Mouse (Mus musculus): ENCODE data around the gene Pi4k2b. TPM values are rescaled to one million over a fixed set of nuclear protein-coding genes. Genes with fewer than 3 reads are reported as not detected.
"Not testable (repeated sequence)": the region's sequence is repeated elsewhere in the genome, so short reads cannot be mapped to it uniquely, and the experiment has no call there.

The Pi4k2b gene
- polyA plus RNA-seq (2016; fragmentation: Nextera tagmentation; extraction: Ambion mirVana) = 21.0 and 25.0 TPM in 2 replicates

DNA sequence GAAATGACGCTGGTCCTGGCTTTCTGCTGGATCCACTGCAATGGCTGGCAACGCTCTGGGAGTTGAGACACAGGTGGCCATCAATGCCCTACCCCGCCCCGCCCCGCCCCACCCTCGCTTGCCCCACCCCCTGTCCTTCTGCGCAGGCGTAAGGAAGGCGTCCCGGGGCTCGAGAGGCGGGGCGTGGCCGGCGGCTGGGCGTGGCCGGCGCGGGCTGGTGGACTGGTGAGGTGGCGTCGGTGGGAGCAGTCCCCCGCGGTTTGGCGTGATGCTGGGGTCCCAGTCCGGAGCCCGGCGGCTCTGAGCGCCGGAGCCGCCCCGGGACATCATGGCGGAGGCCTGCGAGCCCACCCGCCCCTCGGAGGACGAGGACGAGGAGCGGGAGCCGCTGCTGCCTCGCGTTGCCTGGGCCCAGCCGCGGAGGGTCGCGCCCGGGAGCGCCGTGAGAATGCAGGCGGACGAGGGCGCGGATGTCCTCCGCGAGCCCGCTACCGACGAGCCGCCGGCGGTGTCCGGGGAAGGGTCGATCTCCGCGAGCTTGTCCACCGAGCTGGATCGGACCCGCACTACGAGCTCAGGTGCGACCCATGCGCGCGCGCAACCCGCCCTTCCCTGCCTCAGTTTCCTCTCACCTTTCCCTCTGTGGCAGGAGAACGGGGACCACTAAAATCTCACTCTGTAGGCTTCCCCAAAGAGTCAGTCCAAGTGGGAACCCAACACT is at the start of gene Pi4k2b:
Gene Pi4k2b (plus strand): TSS at position 184 of the 721 bp plus-strand sequence.
- Histone ChIP-seq H3K9me3 (no peaks in the 10 kb centered on the region), H3K36me3 (no peaks in the 10 kb centered on the region), H3K9ac (peak within 1 kb of the TSS; percentile 74), H3K4me2 (replicated peaks) (peak within 1 kb of the TSS; percentile 59), H3K4me1 (peaks cover 7% of the 10 kb centered on the region), H3K27me3 (no peaks in the 10 kb centered on the region), H3K4me3 (peak within 1 kb of the TSS; percentile 83), H3K27ac (peak within 1 kb of the TSS; percentile 80)
- under 1% methylated on average over 70 of the region's 75 CpGs for WGBS
- peak; percentile 89 for ATAC-seq (ENCODE audit: insufficient number of reproducible peaks, insufficient read depth, low FRiP score, low TSS enrichment)

DNA sequence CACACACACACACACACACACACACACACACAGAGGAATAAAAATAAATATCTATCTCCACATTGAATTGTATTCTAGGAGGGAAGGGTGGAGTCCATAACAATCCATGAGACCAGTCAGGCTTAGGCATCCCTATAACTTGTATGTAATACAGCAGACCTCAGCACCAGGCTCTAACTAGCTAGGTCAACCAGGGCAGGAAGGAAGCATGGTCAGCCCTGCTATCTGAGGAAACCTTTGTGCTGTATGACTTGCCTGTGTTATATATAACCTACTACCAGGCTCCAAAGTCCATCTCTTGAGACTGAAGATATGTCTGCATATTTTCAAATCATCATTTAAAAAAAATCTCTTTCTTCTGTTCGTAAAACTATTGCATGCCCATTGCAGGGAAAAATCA is 44.1 kb upstream of the Pi4k2b start:
- H3K9me3 ChIP-seq = no peaks in the 10 kb centered on the region
- no peak overlapping the region for H3K4me3 ChIP-seq
- no peaks in the 10 kb centered on the region for H3K27me3 ChIP-seq
- H3K9ac ChIP-seq = no peak overlapping the region
- H3K36me3 ChIP-seq = no peaks in the 10 kb centered on the region
- whole genome bisulfite sequencing = 98% methylated on average over 1 of the region's 1 CpGs
- ATAC-seq (ENCODE audit: insufficient number of reproducible peaks, insufficient read depth, low FRiP score, low TSS enrichment) = no peak
- no peaks in the 10 kb centered on the region for H3K4me1 ChIP-seq
- H3K4me2 ChIP-seq (replicated peaks) = no peak overlapping the region
- H3K27ac ChIP-seq = no peak overlapping the region

DNA sequence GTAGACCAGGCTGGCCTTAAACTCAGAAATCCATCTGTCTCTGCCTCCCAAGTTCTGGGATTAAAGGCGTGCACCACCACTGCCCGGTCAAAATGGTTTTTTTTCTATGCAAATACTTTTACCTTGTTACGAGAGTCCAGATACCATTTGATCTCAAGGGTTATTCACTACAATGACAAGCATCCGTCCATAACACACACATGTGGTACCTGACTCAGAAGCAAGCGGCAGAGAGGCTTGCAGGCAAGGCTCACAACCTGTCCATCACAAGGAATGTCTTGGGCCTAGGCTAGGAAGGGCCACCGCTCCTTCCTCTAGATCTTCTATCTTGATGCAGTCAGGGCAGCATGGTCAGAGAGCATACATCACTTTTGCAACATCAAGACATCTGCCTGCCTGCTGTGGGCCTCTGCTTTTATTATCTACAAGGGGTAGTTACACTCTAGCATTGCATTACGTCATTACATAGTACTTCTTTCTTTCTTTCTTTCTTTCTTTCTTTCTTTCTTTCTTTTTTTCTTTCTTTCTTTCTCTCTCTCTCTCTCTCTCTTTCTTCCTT is 43.4 kb upstream of the Pi4k2b start:
- H3K4me3 ChIP-seq; H3K4me2 ChIP-seq (replicated peaks); H3K27ac ChIP-seq; ATAC-seq (ENCODE audit: insufficient number of reproducible peaks, insufficient read depth, low FRiP score, low TSS enrichment); H3K9ac ChIP-seq; H3K27me3 ChIP-seq; H3K9me3 ChIP-seq; H3K36me3 ChIP-seq; H3K4me1 ChIP-seq: not testable (repeated sequence)
- 86% methylated on average over 7 of the region's 7 CpGs for WGBS

DNA sequence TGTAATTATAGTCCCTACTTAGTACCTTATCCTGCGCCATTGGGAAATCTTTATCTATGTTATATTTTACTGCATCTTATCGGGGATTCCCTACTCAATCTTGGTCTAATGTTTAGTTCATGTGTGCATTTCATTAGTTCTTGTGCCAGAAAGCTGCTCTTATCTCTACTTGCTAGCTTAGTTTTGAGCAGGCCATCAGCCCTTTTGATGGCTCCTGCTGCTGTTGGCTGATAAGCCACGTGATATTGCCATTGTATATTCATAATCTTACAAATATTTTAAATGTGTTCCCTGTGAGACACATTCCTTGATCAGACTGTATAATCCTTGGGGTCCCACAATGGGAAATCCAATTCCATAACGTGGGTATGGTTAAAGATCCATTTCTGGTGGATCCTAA is 36.8 kb upstream of the Pi4k2b start:
- H3K4me1 ChIP-seq = no peaks in the 10 kb centered on the region
- no peaks in the 10 kb centered on the region for H3K36me3 ChIP-seq
- no peak overlapping the region for H3K27ac ChIP-seq
- no peak overlapping the region for H3K9ac ChIP-seq
- no peak overlapping the region for H3K4me2 ChIP-seq (replicated peaks)
- H3K4me3 ChIP-seq = no peak overlapping the region
- H3K9me3 ChIP-seq = no peaks in the 10 kb centered on the region
- ATAC-seq (ENCODE audit: insufficient number of reproducible peaks, insufficient read depth, low FRiP score, low TSS enrichment) = no peak
- no peaks in the 10 kb centered on the region for H3K27me3 ChIP-seq
- WGBS = 76% methylated on average over 4 of the region's 4 CpGs

DNA sequence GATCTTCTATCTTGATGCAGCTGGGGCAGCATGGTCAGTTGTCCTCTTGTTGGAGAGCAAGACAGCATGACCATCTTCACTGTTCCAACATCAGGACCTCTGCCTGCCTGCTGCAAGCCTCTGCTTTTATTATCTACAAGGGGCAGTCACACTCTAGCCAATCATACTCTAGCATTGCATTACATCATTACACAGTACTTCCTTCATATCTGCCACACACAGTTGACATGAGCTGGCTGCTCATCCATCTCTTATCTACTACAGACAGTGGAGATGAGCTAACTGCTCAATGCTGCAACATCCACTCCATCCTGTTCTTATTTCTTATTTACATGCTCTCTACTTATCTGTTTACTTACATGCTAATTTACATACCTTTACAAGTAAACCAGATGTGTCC is 28.7 kb upstream of the Pi4k2b start:
- ATAC-seq (ENCODE audit: insufficient number of reproducible peaks, insufficient read depth, low FRiP score, low TSS enrichment) = no peak
- Histone ChIP-seq H3K27me3 (no peaks in the 10 kb centered on the region), H3K4me2 (replicated peaks) (no peak overlapping the region), H3K4me3 (no peak overlapping the region), H3K27ac (no peak overlapping the region), H3K9ac (no peak overlapping the region), H3K9me3 (no peaks in the 10 kb centered on the region), H3K4me1 (no peaks in the 10 kb centered on the region), H3K36me3 (no peaks in the 10 kb centered on the region)

DNA sequence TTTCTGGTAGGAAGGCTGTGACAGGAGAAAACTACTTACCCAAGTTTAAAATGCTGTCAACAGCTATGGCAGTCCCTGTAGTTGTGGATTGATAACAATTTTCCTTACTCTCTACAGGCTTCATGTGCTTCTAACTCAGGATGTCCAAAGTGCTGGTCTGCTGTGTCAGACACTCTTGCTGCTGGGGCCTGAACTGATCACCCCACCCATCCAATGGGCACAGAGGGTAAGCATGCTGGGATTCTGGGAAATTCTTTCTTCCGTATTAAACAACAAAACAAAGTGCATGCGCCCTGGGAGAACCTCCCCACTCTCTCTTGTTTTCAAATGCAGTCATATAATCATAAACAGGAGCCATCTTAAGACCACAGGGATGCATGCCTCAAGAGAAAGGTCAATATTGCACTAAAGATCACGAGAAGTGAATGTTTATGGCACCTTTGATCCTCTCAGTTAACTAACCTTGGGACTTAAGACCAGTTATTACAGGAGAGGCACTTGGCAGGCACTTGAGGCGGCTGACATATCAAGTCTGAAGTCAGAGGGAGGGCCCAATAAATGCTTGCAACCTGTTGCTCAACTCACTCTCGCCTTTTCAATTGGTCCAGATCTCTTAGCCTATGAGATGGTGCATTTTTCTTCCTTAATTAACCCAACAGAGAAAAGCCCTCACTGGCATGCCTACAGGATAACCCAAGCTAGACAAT is 24.5 kb upstream of the Pi4k2b start:
- H3K9ac ChIP-seq = no peak overlapping the region
- H3K4me3 ChIP-seq = no peak overlapping the region
- 84% methylated on average over 5 of the region's 5 CpGs for WGBS
- no peak overlapping the region for H3K4me2 ChIP-seq (replicated peaks)
- no peaks in the 10 kb centered on the region for H3K36me3 ChIP-seq
- no peak for ATAC-seq (ENCODE audit: insufficient number of reproducible peaks, insufficient read depth, low FRiP score, low TSS enrichment)
- H3K4me1 ChIP-seq = no peaks in the 10 kb centered on the region
- no peak overlapping the region for H3K27ac ChIP-seq
- no peaks in the 10 kb centered on the region for H3K27me3 ChIP-seq
- no peaks in the 10 kb centered on the region for H3K9me3 ChIP-seq

DNA sequence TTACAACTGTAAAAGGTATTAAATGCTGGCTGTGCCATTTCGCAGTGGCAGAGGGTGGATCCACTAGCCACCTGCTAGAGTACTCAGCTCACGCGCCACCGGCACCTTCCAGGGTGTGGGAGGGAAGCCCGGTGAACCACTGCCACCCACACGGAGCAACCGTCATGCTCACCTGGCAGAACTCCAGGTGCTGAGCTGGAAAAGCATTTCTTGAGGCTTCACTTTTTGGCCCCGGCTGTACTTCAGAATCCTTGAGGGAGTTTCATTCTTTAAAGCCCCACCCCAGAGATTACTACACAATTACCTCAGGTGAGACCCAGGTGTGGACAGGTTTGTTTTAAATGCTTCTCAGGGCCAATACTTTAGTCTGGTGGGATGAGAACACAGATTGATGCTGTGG is 20.4 kb upstream of the Pi4k2b start:
- ATAC-seq (ENCODE audit: insufficient number of reproducible peaks, insufficient read depth, low FRiP score, low TSS enrichment) = no peak
- 84% methylated on average over 8 of the region's 8 CpGs for WGBS
- no peak overlapping the region for H3K4me2 ChIP-seq (replicated peaks)

DNA sequence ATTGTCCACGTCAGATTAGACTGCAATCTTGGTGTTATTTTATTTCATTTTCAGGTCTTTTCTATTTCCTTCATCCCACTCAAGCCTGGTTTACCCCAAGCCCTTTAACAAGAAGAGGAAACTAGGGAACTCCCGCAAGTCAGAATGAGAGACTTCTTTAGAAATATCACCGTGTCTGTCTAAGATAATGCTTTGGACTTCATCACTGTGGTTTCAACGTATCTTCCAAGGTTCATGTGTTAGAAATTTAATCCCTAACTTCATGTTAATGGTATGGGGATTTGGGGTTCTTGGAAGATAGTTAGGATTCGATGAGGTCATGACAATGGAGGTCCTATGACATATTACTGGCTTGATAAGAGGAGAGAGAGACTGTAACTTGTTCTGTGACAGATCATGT is 13.6 kb upstream of the Pi4k2b start:
- no peaks in the 10 kb centered on the region for H3K36me3 ChIP-seq
- no peak overlapping the region for H3K4me2 ChIP-seq (replicated peaks)
- no peaks in the 10 kb centered on the region for H3K9me3 ChIP-seq
- ATAC-seq (ENCODE audit: insufficient number of reproducible peaks, insufficient read depth, low FRiP score, low TSS enrichment) = no peak
- no peak overlapping the region for H3K4me3 ChIP-seq
- H3K27me3 ChIP-seq = no peaks in the 10 kb centered on the region
- H3K4me1 ChIP-seq = no peaks in the 10 kb centered on the region
- H3K9ac ChIP-seq = no peak overlapping the region
- H3K27ac ChIP-seq = no peak overlapping the region
- 86% methylated on average over 5 of the region's 5 CpGs for WGBS

More for the DNA sequence above, 20.4 kb upstream of the Pi4k2b start:
- H3K27ac ChIP-seq = no peak overlapping the region
- no peaks in the 10 kb centered on the region for H3K27me3 ChIP-seq
- no peak overlapping the region for H3K9ac ChIP-seq
- no peaks in the 10 kb centered on the region for H3K36me3 ChIP-seq
- H3K9me3 ChIP-seq = no peaks in the 10 kb centered on the region
- no peaks in the 10 kb centered on the region for H3K4me1 ChIP-seq
- H3K4me3 ChIP-seq = no peak overlapping the region

DNA sequence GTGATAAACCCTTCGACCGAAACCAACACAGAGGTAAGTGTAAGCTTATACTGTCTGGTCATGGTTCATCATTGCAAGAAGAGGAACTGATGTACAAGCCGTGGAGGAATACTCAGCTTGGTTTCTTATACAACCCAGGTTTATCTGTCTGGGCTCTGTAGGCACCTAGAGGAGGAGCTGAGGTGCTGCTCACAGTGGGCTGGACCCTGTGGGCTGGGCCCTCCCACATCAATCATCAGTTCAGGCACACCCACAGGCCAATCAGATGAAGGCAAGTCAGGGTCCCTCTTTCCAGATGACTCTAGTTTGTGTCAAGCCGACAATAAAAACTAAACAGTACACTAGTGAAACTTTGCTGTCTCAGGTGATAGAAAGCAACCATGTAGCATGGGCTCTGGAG is 8.6 kb upstream of the Pi4k2b start:
- H3K4me2 ChIP-seq (replicated peaks) = no peak overlapping the region
- no peak for ATAC-seq (ENCODE audit: insufficient number of reproducible peaks, insufficient read depth, low FRiP score, low TSS enrichment)
- no peaks in the 10 kb centered on the region for H3K9me3 ChIP-seq
- H3K9ac ChIP-seq = no peak overlapping the region
- 73% methylated on average over 4 of the region's 4 CpGs for WGBS
- H3K27me3 ChIP-seq = no peaks in the 10 kb centered on the region
- no peaks in the 10 kb centered on the region for H3K4me1 ChIP-seq
- H3K36me3 ChIP-seq = no peaks in the 10 kb centered on the region
- no peak overlapping the region for H3K27ac ChIP-seq
- H3K4me3 ChIP-seq = no peak overlapping the region

DNA sequence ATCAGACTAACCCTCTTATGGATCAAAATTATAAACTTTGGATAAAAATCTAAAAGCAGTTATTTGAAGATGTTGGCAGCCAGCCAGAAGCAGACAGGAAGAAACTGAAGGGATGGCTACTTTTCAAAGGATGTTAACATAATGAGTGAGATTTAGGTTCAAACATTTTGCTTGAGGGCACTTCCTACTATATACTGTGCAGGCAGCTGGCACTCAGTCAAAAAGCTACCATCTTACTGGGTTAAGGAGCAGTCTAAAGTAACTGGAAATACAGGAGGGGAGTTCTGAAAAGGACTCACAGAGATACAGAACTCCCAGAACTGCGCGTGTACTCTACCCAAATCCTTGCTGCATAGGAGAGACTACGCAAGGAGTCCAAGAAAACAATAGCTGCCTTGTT is 5.3 kb upstream of the Pi4k2b start:
- 35% methylated on average over 3 of the region's 3 CpGs for WGBS
- H3K4me1 ChIP-seq = no peaks in the 10 kb centered on the region
- no peak overlapping the region for H3K4me3 ChIP-seq
- no peak overlapping the region for H3K4me2 ChIP-seq (replicated peaks)
- no peak overlapping the region for H3K9ac ChIP-seq
- H3K27me3 ChIP-seq = no peaks in the 10 kb centered on the region
- H3K36me3 ChIP-seq = no peaks in the 10 kb centered on the region
- H3K27ac ChIP-seq = no peak overlapping the region
- no peak for ATAC-seq (ENCODE audit: insufficient number of reproducible peaks, insufficient read depth, low FRiP score, low TSS enrichment)
- H3K9me3 ChIP-seq = no peaks in the 10 kb centered on the region

DNA sequence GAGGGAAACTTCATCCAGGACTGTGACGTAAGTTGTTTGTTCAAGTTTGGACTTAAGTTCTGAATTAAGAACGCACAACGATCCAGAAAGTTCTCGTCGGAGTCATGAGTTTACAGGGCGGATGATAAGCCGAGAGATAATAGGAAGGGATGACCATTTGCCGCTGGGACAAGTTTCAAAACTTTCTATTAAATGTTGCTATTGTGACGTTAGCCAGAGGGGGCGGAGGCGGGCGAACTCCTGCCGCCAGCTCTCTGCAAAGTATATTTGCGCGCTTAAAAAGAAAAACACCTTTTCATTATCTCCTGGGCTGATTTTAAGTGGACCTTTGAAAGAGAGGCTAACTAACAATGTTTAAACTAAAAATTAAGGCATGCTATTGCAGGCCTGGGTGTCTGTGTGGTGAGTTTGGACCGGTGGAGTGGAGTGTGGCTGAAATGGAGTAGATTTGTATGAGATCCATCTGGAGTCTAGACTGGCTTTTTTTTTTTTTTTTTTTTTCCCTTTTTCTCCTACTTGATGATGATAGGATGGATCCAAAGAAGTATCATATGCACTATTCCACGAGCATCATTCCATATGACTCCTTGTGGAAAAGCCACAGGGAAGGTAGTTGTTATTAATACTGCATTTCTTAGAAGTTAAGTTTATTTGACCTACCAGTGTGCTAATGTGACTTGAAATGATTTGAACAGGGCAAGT is 889 bp downstream of the Pi4k2b start:
- no peaks in the 10 kb centered on the region for H3K36me3 ChIP-seq
- ATAC-seq (ENCODE audit: insufficient number of reproducible peaks, insufficient read depth, low FRiP score, low TSS enrichment) = no peak
- peaks cover 7% of the 10 kb centered on the region for H3K4me1 ChIP-seq
- H3K27me3 ChIP-seq = no peaks in the 10 kb centered on the region
- H3K9me3 ChIP-seq = no peaks in the 10 kb centered on the region
- peak overlapping the region; percentile 59 for H3K4me2 ChIP-seq (replicated peaks)
- peak overlapping the region; percentile 83 for H3K4me3 ChIP-seq
- 2% methylated on average over 17 of the region's 17 CpGs for WGBS
- peak overlapping the region; percentile 74 for H3K9ac ChIP-seq
- peak overlapping the region; percentile 80 for H3K27ac ChIP-seq

All from embryonic facial prominence, embryonic 12.5 days (tissue).